Mouse (Mus musculus) small intestine, adult 10 weeks (tissue): ENCODE results near the gene Tsku. TPM values are rescaled to one million over a fixed set of nuclear protein-coding genes. Genes with fewer than 3 reads are reported as not detected.

Source experiments
- polyA plus RNA-seq: library from polyadenylated mRNA; stranded (reverse); fragments of 350-450 nt; fragmentation: Illumina TruSeq; extraction: RNeasy Lipid Tissue Mini Kit (QIAGEN cat#74804); gene quantifications from one replicate; pipeline ENCODE4 v1.2.3, GENCODE M21; 2014; ENCODE audit warnings: low replicate concordance

Tsku gene
- 5.0 TPM for polyA plus RNA-seq

DNA sequence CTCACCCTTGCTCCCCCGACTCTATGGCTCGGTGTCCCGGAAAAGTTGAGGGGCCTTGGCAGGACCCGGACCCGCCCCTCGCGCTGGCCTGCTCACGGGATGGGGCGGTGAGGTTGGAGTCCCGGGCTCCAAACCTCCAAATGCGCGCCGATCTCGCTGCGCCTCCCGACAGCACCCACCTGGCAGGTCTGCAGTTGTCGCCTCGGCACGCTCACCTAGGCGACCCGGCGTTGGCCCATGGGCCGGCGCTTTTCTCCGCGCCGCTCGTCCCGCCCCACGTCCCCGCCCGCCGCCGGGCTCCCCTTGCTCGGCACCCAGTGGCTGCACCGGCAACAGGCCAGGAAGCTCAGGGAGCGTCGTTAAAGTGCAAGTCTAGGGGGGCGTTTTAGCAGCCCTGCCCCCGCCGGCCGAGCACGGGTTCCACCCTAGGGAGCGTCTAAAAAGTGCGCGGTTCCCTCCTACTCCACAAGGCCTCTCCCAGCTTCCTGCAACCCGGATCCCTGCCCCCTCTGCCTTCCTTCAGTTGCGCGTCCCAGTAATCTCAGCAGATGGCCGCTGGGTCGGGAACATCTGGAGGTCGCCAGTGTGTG, at the start of gene Tsku:
Gene Tsku, minus strand, starts transcription at position 266 of the 590 bp plus-strand sequence.

GRCm38 (mm10) chr7:98321083-98321482, 40.0 kb downstream of the Tsku start, which contains the start of gene Acer3:
Gene Acer3 (minus strand): TSS chr7:98321208.

Other genes with a start within 250 kb of the Tsku start
- gene Myo7a, start 241.8 kb downstream of the Tsku start, polyA plus RNA-seq = 5.9 TPM
- gene Omp, start 215.8 kb downstream of the Tsku start, polyA plus RNA-seq = not detected
- gene Capn5, start 183.1 kb downstream of the Tsku start, polyA plus RNA-seq = 0.67 TPM
- 0.97 TPM for gene B3gnt6, start 161.8 kb downstream of the Tsku start, polyA plus RNA-seq
- 41.6 TPM for gene Acer3, start 40.1 kb downstream of the Tsku start, polyA plus RNA-seq
- not detected for gene Gucy2d, start 79.1 kb upstream of the Tsku start, polyA plus RNA-seq
- gene Lrrc32, start 128.0 kb upstream of the Tsku start, polyA plus RNA-seq = 0.56 TPM